Mouse (Mus musculus): ENCODE measurements around the gene Flcn. TPM values are rescaled to one million over a fixed set of nuclear protein-coding genes. Genes with fewer than 3 reads are reported as not detected.

Gene Flcn
- polyA plus RNA-seq, 1 experiment from 2014 or later = 34.1 TPM

- H3K36me3 ChIP-seq (ENCODE audit: control insufficient read depth, insufficient read depth, low read length) = peaks cover 7% of the 10 kb centered on the region; the same call in 1 of the 2 replicates
- WGBS = 88% methylated on average over 4 of the region's 4 CpGs
Observed at GRCm38 (mm10) chr11:59744374-59744773, 65.4 kb downstream of the Flcn start.

GRCm38 (mm10) chr11:59743712-59744111, 66.1 kb downstream of the Flcn start:
- WGBS = 96% methylated on average over 1 of the region's 1 CpGs
- no peak for ATAC-seq (ENCODE audit: insufficient read depth, low FRiP score)
- Histone ChIP-seq H3K4me3 (replicated peaks; ENCODE audit: low read length) (no peak overlapping the region), H3K4me2 (ENCODE audit: low read depth, low read length) (no peak overlapping the region), H3K27ac (ENCODE audit: low read length) (no peak overlapping the region; the same call in 1 of the 2 replicates), H3K36me3 (ENCODE audit: control insufficient read depth, insufficient read depth, low read length) (peaks cover 8% of the 10 kb centered on the region; the same call in 1 of the 2 replicates), H3K9ac (ENCODE audit: low read length) (no peak overlapping the region), H3K4me1 (ENCODE audit: control insufficient read depth, insufficient read depth, low read length) (no peaks in the 10 kb centered on the region), H3K9me3 (replicated peaks; ENCODE audit: control insufficient read depth, low read length) (no peaks in the 10 kb centered on the region), H3K27me3 (ENCODE audit: control insufficient read depth, insufficient read depth, low read length) (no peaks in the 10 kb centered on the region)

More at GRCm38 (mm10) chr11:59744374-59744773, 65.4 kb downstream of the Flcn start:
- Histone ChIP-seq H3K4me2 (ENCODE audit: low read depth, low read length) (no peak overlapping the region), H3K9me3 (replicated peaks; ENCODE audit: control insufficient read depth, low read length) (no peaks in the 10 kb centered on the region), H3K4me3 (replicated peaks; ENCODE audit: low read length) (no peak overlapping the region), H3K27ac (ENCODE audit: low read length) (no peak overlapping the region), H3K9ac (ENCODE audit: low read length) (no peak overlapping the region), H3K4me1 (ENCODE audit: control insufficient read depth, insufficient read depth, low read length) (no peaks in the 10 kb centered on the region), H3K27me3 (ENCODE audit: control insufficient read depth, insufficient read depth, low read length) (no peaks in the 10 kb centered on the region)
- no peak for ATAC-seq (ENCODE audit: insufficient read depth, low FRiP score)

GRCm38 (mm10) chr11:59743307-59743706, 66.5 kb downstream of the Flcn start:
- Histone ChIP-seq H3K9me3 (replicated peaks; ENCODE audit: control insufficient read depth, low read length) (no peaks in the 10 kb centered on the region), H3K27me3 (ENCODE audit: control insufficient read depth, insufficient read depth, low read length) (no peaks in the 10 kb centered on the region), H3K36me3 (ENCODE audit: control insufficient read depth, insufficient read depth, low read length) (peaks cover 12% of the 10 kb centered on the region; the same call in 1 of the 2 replicates), H3K4me3 (replicated peaks; ENCODE audit: low read length) (no peak overlapping the region), H3K9ac (ENCODE audit: low read length) (no peak overlapping the region), H3K4me2 (ENCODE audit: low read depth, low read length) (no peak overlapping the region), H3K27ac (ENCODE audit: low read length) (0 out of 2 replicates have a peak overlapping the region, but pooled peaks have one; percentile 7), H3K4me1 (ENCODE audit: control insufficient read depth, insufficient read depth, low read length) (no peaks in the 10 kb centered on the region)
- 93% methylated on average over 2 of the region's 2 CpGs for WGBS
- ATAC-seq (ENCODE audit: insufficient read depth, low FRiP score) = no peak

GRCm38 (mm10) chr11:59741915-59742314, 67.9 kb downstream of the Flcn start:
- no peaks in the 10 kb centered on the region for H3K27me3 ChIP-seq (ENCODE audit: control insufficient read depth, insufficient read depth, low read length)
- peaks cover 12% of the 10 kb centered on the region; the same call in 1 of the 2 replicates for H3K36me3 ChIP-seq (ENCODE audit: control insufficient read depth, insufficient read depth, low read length)
- no peaks in the 10 kb centered on the region for H3K9me3 ChIP-seq (replicated peaks; ENCODE audit: control insufficient read depth, low read length)
- 93% methylated on average over 5 of the region's 5 CpGs for WGBS
- no peak for ATAC-seq (ENCODE audit: insufficient read depth, low FRiP score)
- H3K4me2 ChIP-seq (ENCODE audit: low read depth, low read length) = no peak overlapping the region
- H3K4me1 ChIP-seq (ENCODE audit: control insufficient read depth, insufficient read depth, low read length) = no peaks in the 10 kb centered on the region
- no peak overlapping the region for H3K27ac ChIP-seq (ENCODE audit: low read length)
- H3K4me3 ChIP-seq (replicated peaks; ENCODE audit: low read length) = no peak overlapping the region
- H3K9ac ChIP-seq (ENCODE audit: low read length) = no peak overlapping the region

Other genes with a start within 250 kb of the Flcn start
- not detected in 2 replicates for gene Olfr222, start 233.8 kb downstream of the Flcn start, polyA plus RNA-seq (2015; fragmentation: Nextera tagmentation; extraction: Ambion mirVana)
- not detected in 2 replicates for gene Olfr223, start 216.7 kb downstream of the Flcn start, polyA plus RNA-seq (2015; fragmentation: Nextera tagmentation; extraction: Ambion mirVana)
- 45.6 and 46.7 TPM in 2 replicates for gene Mprip, start 148.7 kb downstream of the Flcn start, polyA plus RNA-seq (2015; fragmentation: Nextera tagmentation; extraction: Ambion mirVana)
- gene Pld6, start 22.4 kb downstream of the Flcn start, polyA plus RNA-seq (2015; fragmentation: Nextera tagmentation; extraction: Ambion mirVana) = 6.0 and 7.7 TPM in 2 replicates
- gene Nt5m, start 29.4 kb upstream of the Flcn start, polyA plus RNA-seq (2015; fragmentation: Nextera tagmentation; extraction: Ambion mirVana) = 29.4 and 31.6 TPM in 2 replicates
- gene Cops3, start 29.8 kb upstream of the Flcn start, polyA plus RNA-seq (2015; fragmentation: Nextera tagmentation; extraction: Ambion mirVana) = 172 and 174 TPM in 2 replicates
- gene Med9, start 138.2 kb upstream of the Flcn start, polyA plus RNA-seq (2015; fragmentation: Nextera tagmentation; extraction: Ambion mirVana) = 33.5 and 35.7 TPM in 2 replicates
- 2.5 and 2.7 TPM in 2 replicates for gene Rasd1, start 154.9 kb upstream of the Flcn start, polyA plus RNA-seq (2015; fragmentation: Nextera tagmentation; extraction: Ambion mirVana)
- 8.1 and 9.5 TPM in 2 replicates for gene Pemt, start 236.5 kb upstream of the Flcn start, polyA plus RNA-seq (2015; fragmentation: Nextera tagmentation; extraction: Ambion mirVana)

All from stomach, embryonic 16.5 days (tissue).